Mouse (Mus musculus) limb, embryonic 11.5 days (tissue): ENCODE results near the gene Gstm3. TPM values are rescaled to one million over a fixed set of nuclear protein-coding genes. Genes with fewer than 3 reads are reported as not detected.

Experiments used
- ATAC-seq: fragments of 200-750 bp; cut with Nextera tagmentation; 2 replicates; pipeline ENCODE4 v1.8.0; 2017; ENCODE audit warnings: low read depth; ENCODE audit not compliant: insufficient number of reproducible peaks, low FRiP score, low TSS enrichment
- DNase-seq: peaks from one replicate; pipeline ENCODE4 v3.0.0-alpha.2; 2015; ENCODE audit warnings: low spot score
- H3K27ac ChIP-seq: fragments of 300-500 bp; sonication (generic); replicated peaks from 2 replicates; pipeline ENCODE4 v1.5.1; 2014; ENCODE audit warnings: low read depth, mild to moderate bottlenecking, low read length
- H3K27me3 ChIP-seq: fragments of 300-500 bp; sonication (generic); 2 replicates; pipeline ENCODE4 v1.6.1; 2014; ENCODE audit warnings: mild to moderate bottlenecking, low read length, mixed read lengths; ENCODE audit not compliant: control insufficient read depth, insufficient read depth
- H3K36me3 ChIP-seq: fragments of 300-500 bp; sonication (generic); 2 replicates; pipeline ENCODE4 v1.6.1; 2014; ENCODE audit warnings: mild to moderate bottlenecking, low read length, moderate library complexity, mixed read lengths; ENCODE audit not compliant: control insufficient read depth, insufficient read depth
- H3K4me1 ChIP-seq: fragments of 300-500 bp; sonication (generic); 2 replicates; pipeline ENCODE4 v1.6.1; 2014; ENCODE audit warnings: low read length, mixed read lengths; ENCODE audit not compliant: control insufficient read depth, insufficient read depth
- H3K4me2 ChIP-seq: fragments of 300-500 bp; sonication (generic); 2 replicates; pipeline ENCODE4 v1.6.1; 2014; ENCODE audit warnings: low read depth, mild to moderate bottlenecking, moderate library complexity; ENCODE audit not compliant: severe bottlenecking
- H3K4me3 ChIP-seq: fragments of 300-500 bp; sonication (generic); 2 replicates; pipeline ENCODE4 v1.5.1; 2014; ENCODE audit warnings: low read depth, low read length
- H3K9ac ChIP-seq: fragments of 300-500 bp; sonication (generic); 2 replicates; pipeline ENCODE4 v1.6.1; 2014; ENCODE audit warnings: mild to moderate bottlenecking, low read length
- H3K9me3 ChIP-seq: fragments of 300-500 bp; sonication (generic); 2 replicates; pipeline ENCODE4 v1.6.1; 2016; ENCODE audit warnings: low read length; ENCODE audit not compliant: control insufficient read depth
- WGBS: fragments of 180-500 bp; shearing (Covaris S2); extraction: QIAGEN DNeasy Blood & Tissue Kit; methylation state at CpG from one replicate; pipeline ENCODE4 v1.1.7; 2014; 5-methylcytosine and 5-hydroxymethylcytosine counted together
- polyA plus RNA-seq: library from polyadenylated mRNA; unstranded; fragments of >200 nt; fragmentation: Nextera tagmentation; extraction: Ambion mirVana; gene quantifications from 2 replicates; pipeline ENCODE4 v1.2.1, GENCODE M21; 2014

Gstm3 gene
- polyA plus RNA-seq, 1 experiment from 2014 or later: not detected

DNA sequence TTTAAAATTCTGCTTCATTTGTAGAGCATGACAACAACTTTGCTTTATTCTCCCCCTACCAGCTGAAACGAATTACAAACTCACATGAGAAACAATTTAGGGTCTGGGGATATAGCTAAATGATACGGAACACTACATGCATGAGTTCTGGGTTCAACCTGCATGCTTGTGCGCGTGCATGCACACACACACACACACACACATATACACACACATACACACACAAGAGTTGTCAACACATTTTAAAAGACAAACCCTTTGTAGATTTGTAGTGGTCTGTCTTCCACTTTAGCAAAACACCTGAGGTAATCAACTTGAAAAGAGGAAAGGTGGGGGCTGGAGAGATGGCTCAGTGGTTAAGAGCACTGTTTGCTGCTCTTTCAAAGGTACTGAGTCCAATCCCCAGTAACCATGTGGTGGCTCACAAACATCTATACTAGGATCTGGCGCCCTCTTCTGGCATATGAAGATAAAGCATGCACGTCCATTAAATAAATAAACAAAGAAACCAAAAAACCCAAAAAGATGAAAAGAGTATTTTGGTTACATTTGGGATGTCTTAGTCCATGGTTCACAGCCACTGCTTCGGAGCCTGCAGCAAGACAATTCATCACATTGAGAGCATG is 51.2 kb downstream of the Gstm3 start:
- Histone ChIP-seq H3K4me1 (no peaks in the 10 kb centered on the region), H3K4me3 (no peak overlapping the region), H3K27ac (no peak overlapping the region), H3K4me2 (no peak overlapping the region), H3K36me3 (no peaks in the 10 kb centered on the region), H3K9me3 (no peaks in the 10 kb centered on the region), H3K27me3 (no peaks in the 10 kb centered on the region), H3K9ac (no peak overlapping the region)
- ATAC-seq (0 out of 2 replicates have a peak, but pooled peaks have one; percentile 51), DNase-seq (peak; percentile 72)
- 55% methylated on average over 7 of the region's 7 CpGs for WGBS

DNA sequence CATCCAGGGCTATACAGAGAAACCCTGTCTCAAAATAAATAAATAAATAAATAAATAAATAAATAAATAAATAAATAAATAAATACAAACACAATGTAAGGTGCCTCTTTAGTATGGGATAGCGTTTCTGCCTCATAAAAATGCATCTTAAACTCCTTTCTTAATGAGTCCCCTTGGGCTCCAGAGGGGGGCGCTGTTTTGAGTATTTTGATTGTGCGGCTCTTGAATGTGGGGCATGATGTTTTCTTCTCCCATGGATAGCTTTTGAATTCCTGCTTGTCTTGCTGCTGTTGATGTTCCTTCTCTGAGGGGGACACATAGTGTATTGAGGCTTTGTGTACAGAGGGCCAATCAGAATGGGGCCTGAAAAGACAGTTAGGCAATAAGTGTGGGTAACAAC is 52.0 kb downstream of the Gstm3 start:
- WGBS: 83% methylated on average over 3 of the region's 3 CpGs
- Histone ChIP-seq H3K9ac (no peak overlapping the region), H3K27ac (no peak overlapping the region), H3K4me3 (no peak overlapping the region), H3K9me3 (no peaks in the 10 kb centered on the region), H3K36me3 (no peaks in the 10 kb centered on the region), H3K4me1 (no peaks in the 10 kb centered on the region), H3K27me3 (no peaks in the 10 kb centered on the region), H3K4me2 (no peak overlapping the region)
- DNase-seq: no peak
- ATAC-seq: no peak

DNA sequence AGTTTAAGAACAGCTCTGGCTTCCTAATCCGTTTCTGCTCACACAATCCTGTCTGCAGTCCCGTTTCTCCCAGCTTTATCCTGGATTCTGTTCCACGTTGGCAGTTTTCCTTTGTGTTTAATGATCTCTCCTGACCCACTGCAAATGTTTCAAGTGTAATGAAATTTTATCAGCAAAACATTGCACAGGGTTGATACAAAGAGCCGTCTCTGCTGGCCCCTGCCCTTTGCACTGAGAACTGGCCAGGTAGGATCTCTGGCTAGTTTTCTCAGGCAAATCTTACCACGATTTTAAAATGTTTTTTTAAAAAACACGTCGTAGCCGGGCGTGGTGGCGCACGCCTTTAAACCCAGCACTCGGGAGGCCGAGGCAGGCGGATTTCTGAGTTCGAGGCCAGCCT is 52.4 kb downstream of the Gstm3 start:
- H3K27me3 ChIP-seq: no peaks in the 10 kb centered on the region
- no peak overlapping the region for H3K9ac ChIP-seq
- WGBS: 86% methylated on average over 15 of the region's 15 CpGs
- ATAC-seq (no peak), DNase-seq (no peak)
- no peak overlapping the region for H3K27ac ChIP-seq
- no peaks in the 10 kb centered on the region for H3K36me3 ChIP-seq
- no peak overlapping the region for H3K4me3 ChIP-seq
- H3K4me2 ChIP-seq: no peak overlapping the region
- H3K4me1 ChIP-seq: no peaks in the 10 kb centered on the region
- H3K9me3 ChIP-seq: no peaks in the 10 kb centered on the region

Other genes with a start within 250 kb of the Gstm3 start
- gene Csf1, start 208.8 kb downstream of the Gstm3 start, polyA plus RNA-seq: 4.5 and 4.7 TPM in 2 replicates
- not detected in 2 replicates for gene Eps8l3, start 92.1 kb downstream of the Gstm3 start, polyA plus RNA-seq
- 211 and 220 TPM in 2 replicates for gene Gstm5, start 73.5 kb downstream of the Gstm3 start, polyA plus RNA-seq
- gene Gstm7, start 37.5 kb downstream of the Gstm3 start, polyA plus RNA-seq: 37.1 and 37.2 TPM in 2 replicates
- gene Gstm6, start 25.5 kb downstream of the Gstm3 start, polyA plus RNA-seq: 4.9 and 5.6 TPM in 2 replicates
- gene Gstm2, start 17.2 kb upstream of the Gstm3 start, polyA plus RNA-seq: 30.1 and 32.1 TPM in 2 replicates
- 32.8 and 33.9 TPM in 2 replicates for gene Gstm1, start 48.7 kb upstream of the Gstm3 start, polyA plus RNA-seq
- 13.2 and 15.1 TPM in 2 replicates for gene Gstm4, start 75.6 kb upstream of the Gstm3 start, polyA plus RNA-seq
- gene Ampd2, start 117.4 kb upstream of the Gstm3 start, polyA plus RNA-seq: 37.0 and 38.0 TPM in 2 replicates
- gene Gnat2, start 123.5 kb upstream of the Gstm3 start, polyA plus RNA-seq: 1.6 and 1.8 TPM in 2 replicates
- 192 and 198 TPM in 2 replicates for gene Gnai3, start 176.9 kb upstream of the Gstm3 start, polyA plus RNA-seq
- 0.11 and 0.29 TPM in 2 replicates for gene Gpr61, start 185.6 kb upstream of the Gstm3 start, polyA plus RNA-seq
- gene Amigo1, start 217.1 kb upstream of the Gstm3 start, polyA plus RNA-seq: 2.2 and 2.7 TPM in 2 replicates
- gene Cyb561d1, start 231.9 kb upstream of the Gstm3 start, polyA plus RNA-seq: 0.98 and 1.1 TPM in 2 replicates
- gene Atxn7l2, start 241.7 kb upstream of the Gstm3 start, polyA plus RNA-seq: 21.1 and 25.6 TPM in 2 replicates